Mouse (Mus musculus) embryo, embryonic 11 days (tissue): ENCODE data around the gene Samd1.
A peak's percentile ranks its signal among the peaks of the same experiment; 100 is the strongest.

Source experiments
- DNase-seq: peaks from one replicate; pipeline ENCODE4 v3.0.0-alpha.2; 2015

Gene Samd1

GRCm38 (mm10) chr8:84012499-84013165 lies 15.2 kb downstream of the Samd1 start:
- peak; percentile 55 for DNase-seq

GRCm38 (mm10) chr8:84015833-84016232 lies 18.4 kb downstream of the Samd1 start:
- DNase-seq: no peak

GRCm38 (mm10) chr8:84019738-84020137 lies 22.3 kb downstream of the Samd1 start:
- DNase-seq: no peak

- no peak for DNase-seq
These were observed 23.6 kb downstream of the Samd1 start, which contains the start of gene Palm3 for GRCm38 (mm10) chr8:84021096-84021495. Gene Palm3, plus strand, starts transcription at chr8:84021471.

GRCm38 (mm10) chr8:84021569-84021968 lies 24.1 kb downstream of the Samd1 start:
- no peak for DNase-seq

- DNase-seq: no peak
These were observed 25.6 kb downstream of the Samd1 start for GRCm38 (mm10) chr8:84023085-84023484.

GRCm38 (mm10) chr8:84023631-84024030 lies 26.2 kb downstream of the Samd1 start:
- no peak for DNase-seq

- DNase-seq: peak; percentile 76
These were observed 26.7 kb downstream of the Samd1 start for GRCm38 (mm10) chr8:84024171-84024570.

GRCm38 (mm10) chr8:84025863-84026262 lies 28.4 kb downstream of the Samd1 start:
- DNase-seq: peak; percentile 89

GRCm38 (mm10) chr8:84027449-84027848 lies 30.0 kb downstream of the Samd1 start:
- no peak for DNase-seq

- no peak for DNase-seq
These were observed 31.8 kb downstream of the Samd1 start for GRCm38 (mm10) chr8:84029272-84029671.

GRCm38 (mm10) chr8:84032777-84033176 lies 35.3 kb downstream of the Samd1 start:
- no peak for DNase-seq

GRCm38 (mm10) chr8:84038015-84038414 lies 40.5 kb downstream of the Samd1 start:
- DNase-seq: no peak

GRCm38 (mm10) chr8:84039050-84039449 lies 41.6 kb downstream of the Samd1 start:
- DNase-seq: peak; percentile 85

GRCm38 (mm10) chr8:84042066-84042947 lies 44.8 kb downstream of the Samd1 start, which contains the start of gene Il27ra:
Gene Il27ra, minus strand, starts transcription at chr8:84042589.
- peak; percentile 86 for DNase-seq

- DNase-seq: no peak
These were observed 45.5 kb downstream of the Samd1 start for GRCm38 (mm10) chr8:84042948-84043342.

GRCm38 (mm10) chr8:84044103-84044502 lies 46.6 kb downstream of the Samd1 start:
- DNase-seq: no peak

- no peak for DNase-seq
These were observed 47.4 kb downstream of the Samd1 start, which contains the start of gene Rln3 for GRCm38 (mm10) chr8:84044900-84045299. Gene Rln3, minus strand, starts transcription at chr8:84045000.

- DNase-seq: no peak
These were observed 49.0 kb downstream of the Samd1 start for GRCm38 (mm10) chr8:84046505-84046904.

- no peak for DNase-seq
These were observed 50.7 kb downstream of the Samd1 start for GRCm38 (mm10) chr8:84048171-84048570.
